Mouse (Mus musculus) testis, adult 2 months (tissue): Measurements from ENCODE around the gene Rgs12. TPM values are rescaled to one million over a fixed set of nuclear protein-coding genes. Genes with fewer than 3 reads are reported as not detected.
A peak's percentile ranks its signal among the peaks of the same experiment; 100 is the strongest.

Source experiments
- H3K27ac ChIP-seq: fragments of 200-500 bp; 2 replicates; pipeline ENCODE4 v1.5.1; 2012; ENCODE audit warnings: low read depth, low read length; ENCODE audit not compliant: control insufficient read depth, insufficient read depth
- H3K27me3 ChIP-seq: fragments of 200-500 bp; 2 replicates; pipeline ENCODE4 v1.6.1; 2012; ENCODE audit warnings: mild to moderate bottlenecking, low read length, moderate library complexity; ENCODE audit not compliant: control insufficient read depth, insufficient read depth
- H3K36me3 ChIP-seq: fragments of 200-500 bp; 2 replicates; pipeline ENCODE4 v1.6.1; 2012; ENCODE audit warnings: mild to moderate bottlenecking, low read length; ENCODE audit not compliant: control insufficient read depth, insufficient read depth
- H3K4me1 ChIP-seq: fragments of 200-500 bp; 2 replicates; pipeline ENCODE4 v1.6.1; 2012; ENCODE audit warnings: low read length; ENCODE audit not compliant: control insufficient read depth, insufficient read depth
- H3K4me3 ChIP-seq: fragments of 200-500 bp; 2 replicates; pipeline ENCODE4 v1.5.1; 2012; ENCODE audit warnings: low read depth, mild to moderate bottlenecking, low read length, moderate library complexity, mixed read lengths; ENCODE audit not compliant: control insufficient read depth
- CTCF ChIP-seq: fragments of 200-500 bp; IDR thresholded peaks from 2 replicates; pipeline ENCODE4 v1.5.1; 2012; ENCODE audit warnings: low read depth, mild to moderate bottlenecking, inconsistent platforms, low read length, moderate library complexity; ENCODE audit not compliant: control insufficient read depth, insufficient read depth, insufficient replicate concordance
- POLR2A ChIP-seq: fragments of 200-500 bp; IDR thresholded peaks from 2 replicates; pipeline ENCODE4 v1.6.1; 2012; ENCODE audit warnings: low read depth, mild to moderate bottlenecking, inconsistent platforms, low read length, moderate library complexity; ENCODE audit not compliant: control insufficient read depth
- polyA plus RNA-seq: library from polyadenylated mRNA; depleted of rRNA; stranded (reverse); fragments of >200 nt; gene quantifications from 2 replicates; pipeline ENCODE4 v1.2.3, GENCODE M21; 2012

The Rgs12 gene
- polyA plus RNA-seq, 1 experiment = 35.2 TPM

- Histone ChIP-seq H3K27ac (no peak overlapping the region; the same call in none of the 2 replicates), H3K36me3 (no peaks in the 10 kb centered on the region), H3K27me3 (no peaks in the 10 kb centered on the region), H3K4me1 (peaks cover 5% of the 10 kb centered on the region), H3K4me3 (no peak overlapping the region)
- no peak for TF ChIP-seq CTCF
- no peak for TF ChIP-seq POLR2A
Measured at GRCm38 (mm10) chr5:34931516-34932457, 17.5 kb upstream of the Rgs12 start.

- Histone ChIP-seq H3K27ac (no peak overlapping the region; the same call in 1 of the 2 replicates), H3K27me3 (no peaks in the 10 kb centered on the region)
- TF ChIP-seq CTCF (no peak), POLR2A (no peak)
Measured at GRCm38 (mm10) chr5:34932458-34932806, 16.8 kb upstream of the Rgs12 start.

GRCm38 (mm10) chr5:34933461-34933860, 15.8 kb upstream of the Rgs12 start:
- Histone ChIP-seq H3K36me3 (no peaks in the 10 kb centered on the region), H3K4me3 (no peak overlapping the region), H3K4me1 (peaks cover 5% of the 10 kb centered on the region), H3K27me3 (no peaks in the 10 kb centered on the region), H3K27ac (no peak overlapping the region)
- TF ChIP-seq POLR2A = no peak
- no peak for TF ChIP-seq CTCF

More at GRCm38 (mm10) chr5:34932458-34932806, 16.8 kb upstream of the Rgs12 start:
- Histone ChIP-seq H3K4me1 (peaks cover 5% of the 10 kb centered on the region), H3K36me3 (no peaks in the 10 kb centered on the region), H3K4me3 (no peak overlapping the region)

- Histone ChIP-seq H3K27ac (no peak overlapping the region), H3K4me3 (no peak overlapping the region), H3K36me3 (no peaks in the 10 kb centered on the region)
Measured at GRCm38 (mm10) chr5:34941710-34942470, 7.4 kb upstream of the Rgs12 start.

GRCm38 (mm10) chr5:34943428-34943827, 5.8 kb upstream of the Rgs12 start:
- Histone ChIP-seq H3K4me1 (0 out of 2 replicates have a peak, but pooled peaks cover 2% of the 10 kb centered on the region), H3K27me3 (no peaks in the 10 kb centered on the region), H3K4me3 (no peak overlapping the region), H3K27ac (no peak overlapping the region), H3K36me3 (no peaks in the 10 kb centered on the region)
- TF ChIP-seq CTCF = no peak
- no peak for TF ChIP-seq POLR2A

More at GRCm38 (mm10) chr5:34941710-34942470, 7.4 kb upstream of the Rgs12 start:
- TF ChIP-seq POLR2A (no peak), CTCF (no peak)
- H3K4me1 ChIP-seq = no peaks in the 10 kb centered on the region
- H3K27me3 ChIP-seq = no peaks in the 10 kb centered on the region

GRCm38 (mm10) chr5:34949769-34950211, 545 bp downstream of the Rgs12 start:
- no peak for TF ChIP-seq CTCF
- Histone ChIP-seq H3K27me3 (no peaks in the 10 kb centered on the region), H3K4me1 (peaks cover 14% of the 10 kb centered on the region), H3K4me3 (peak overlapping the region; percentile 91), H3K36me3 (no peaks in the 10 kb centered on the region), H3K27ac (peak overlapping the region; percentile 82)

- H3K36me3 ChIP-seq = no peaks in the 10 kb centered on the region
- H3K4me3 ChIP-seq = no peak overlapping the region
- H3K27ac ChIP-seq = no peak overlapping the region
Measured at GRCm38 (mm10) chr5:34950486-34951160, 1.4 kb downstream of the Rgs12 start.

More at GRCm38 (mm10) chr5:34950486-34951160, 1.4 kb downstream of the Rgs12 start:
- H3K4me1 ChIP-seq = peaks cover 14% of the 10 kb centered on the region
- no peaks in the 10 kb centered on the region for H3K27me3 ChIP-seq
- TF ChIP-seq POLR2A (no peak), CTCF (no peak)
